Mouse (Mus musculus): ENCODE results near the gene Apobec3. TPM values are rescaled to one million over a fixed set of nuclear protein-coding genes. Genes with fewer than 3 reads are reported as not detected.
"Not testable (repeated sequence)": the region's sequence is repeated elsewhere in the genome, so short reads cannot be mapped to it uniquely, and the experiment has no call there.

The Apobec3 gene
- total RNA-seq, 2 experiments from 2014 or later = 28.4 to 33.4 TPM

- no peak for DNase-seq (ENCODE audit: low spot score in 2 of 2)
Observed at GRCm38 (mm10) chr15:79926856-79927416, 35.5 kb downstream of the Apobec3 start.

GRCm38 (mm10) chr15:79927637-79928122 lies 36.2 kb downstream of the Apobec3 start:
- peak; percentile 82 to 86 for DNase-seq (ENCODE audit: low spot score in 2 of 2)

GRCm38 (mm10) chr15:79928316-79928715 lies 36.9 kb downstream of the Apobec3 start:
- DNase-seq (ENCODE audit: low spot score in 2 of 2) = no peak

GRCm38 (mm10) chr15:79928736-79929135 lies 37.3 kb downstream of the Apobec3 start:
- no peak for DNase-seq (ENCODE audit: low spot score in 2 of 2)

GRCm38 (mm10) chr15:79929734-79930133 lies 38.3 kb downstream of the Apobec3 start:
- no peak for DNase-seq (ENCODE audit: low spot score in 2 of 2)

- no peak for DNase-seq (ENCODE audit: low spot score in 2 of 2)
Observed at GRCm38 (mm10) chr15:79931496-79932141, 40.2 kb downstream of the Apobec3 start.

GRCm38 (mm10) chr15:79932323-79932987 lies 41.0 kb downstream of the Apobec3 start:
- DNase-seq (ENCODE audit: low spot score in 2 of 2) = peak; percentile 69 to 74

GRCm38 (mm10) chr15:79933052-79933669 lies 41.7 kb downstream of the Apobec3 start:
- DNase-seq (ENCODE audit: low spot score in 2 of 2) = no peak

- no peak for DNase-seq (ENCODE audit: low spot score in 2 of 2)
Observed at GRCm38 (mm10) chr15:79933670-79934514, 42.4 kb downstream of the Apobec3 start.

- DNase-seq (ENCODE audit: low spot score in 2 of 2) = no peak
Observed at GRCm38 (mm10) chr15:79934776-79935175, 43.3 kb downstream of the Apobec3 start.

GRCm38 (mm10) chr15:79935654-79936373 lies 44.4 kb downstream of the Apobec3 start:
- DNase-seq (ENCODE audit: low spot score in 2 of 2) = no peak

GRCm38 (mm10) chr15:79936374-79936751 lies 44.9 kb downstream of the Apobec3 start:
- DNase-seq (ENCODE audit: low spot score in 2 of 2) = no peak

GRCm38 (mm10) chr15:79939020-79939419 lies 47.6 kb downstream of the Apobec3 start:
- no peak for DNase-seq (ENCODE audit: low spot score in 2 of 2)

- not testable (repeated sequence) for DNase-seq (ENCODE audit: low spot score in 2 of 2)
Observed at GRCm38 (mm10) chr15:79939501-79939900, 48.0 kb downstream of the Apobec3 start.

GRCm38 (mm10) chr15:79939913-79940312 lies 48.5 kb downstream of the Apobec3 start:
- no peak for DNase-seq (ENCODE audit: low spot score in 2 of 2)

GRCm38 (mm10) chr15:79940932-79941331 lies 49.5 kb downstream of the Apobec3 start:
- DNase-seq (ENCODE audit: low spot score in 2 of 2) = no peak

GRCm38 (mm10) chr15:79942541-79942940 lies 51.1 kb downstream of the Apobec3 start:
- DNase-seq (ENCODE audit: low spot score in 2 of 2) = no peak

- no peak for DNase-seq (ENCODE audit: low spot score in 2 of 2)
Observed at GRCm38 (mm10) chr15:79943584-79943983, 52.1 kb downstream of the Apobec3 start.

GRCm38 (mm10) chr15:79944948-79945347 lies 53.5 kb downstream of the Apobec3 start:
- DNase-seq (ENCODE audit: low spot score in 2 of 2) = no peak

- DNase-seq (ENCODE audit: low spot score in 2 of 2) = peak; percentile 84 to 88
Observed at GRCm38 (mm10) chr15:79946022-79946421, 54.6 kb downstream of the Apobec3 start.

All from adrenal gland, postnatal 4 days (tissue).